Mouse (Mus musculus) hindbrain, embryonic 15.5 days (tissue): ENCODE results near the gene Cox6b1. TPM values are rescaled to one million over a fixed set of nuclear protein-coding genes. Genes with fewer than 3 reads are reported as not detected.

Experiments used
- ATAC-seq: fragments of 200-750 bp; cut with Nextera tagmentation; 2 replicates; pipeline ENCODE4 v1.8.0; 2017; ENCODE audit warnings: low read depth, moderate number of reproducible peaks, moderate TSS enrichment; ENCODE audit not compliant: low FRiP score
- H3K27ac ChIP-seq: fragments of 300-500 bp; sonication (generic); replicated peaks from 2 replicates; pipeline ENCODE4 v1.5.1; 2015; ENCODE audit warnings: mild to moderate bottlenecking, inconsistent platforms
- H3K27me3 ChIP-seq: fragments of 300-500 bp; sonication (generic); 2 replicates; pipeline ENCODE4 v1.6.1; 2015; ENCODE audit warnings: control low read depth, inconsistent platforms
- H3K36me3 ChIP-seq: fragments of 300-500 bp; sonication (generic); 2 replicates; pipeline ENCODE4 v1.6.1; 2015; ENCODE audit warnings: control low read depth, inconsistent platforms
- H3K4me1 ChIP-seq: fragments of 300-500 bp; sonication (generic); replicated peaks from 2 replicates; pipeline ENCODE4 v1.6.1; 2015; ENCODE audit warnings: control low read depth, inconsistent platforms
- H3K4me2 ChIP-seq: fragments of 300-500 bp; sonication (generic); 2 replicates; pipeline ENCODE4 v1.6.1; 2015; ENCODE audit warnings: moderate library complexity, mild to moderate bottlenecking, inconsistent platforms
- H3K4me3 ChIP-seq: fragments of 300-500 bp; sonication (generic); 2 replicates; pipeline ENCODE4 v1.5.1; 2015; ENCODE audit warnings: mild to moderate bottlenecking, inconsistent platforms
- H3K9ac ChIP-seq: fragments of 300-500 bp; sonication (generic); 2 replicates; pipeline ENCODE4 v1.6.1; 2015; ENCODE audit warnings: inconsistent platforms
- H3K9me3 ChIP-seq: fragments of 300-500 bp; sonication (generic); 2 replicates; pipeline ENCODE4 v1.6.1; 2016; ENCODE audit warnings: control low read depth, inconsistent platforms
- WGBS: fragments of 180-500 bp; shearing (Covaris S2); methylation state at CpG from one replicate; pipeline ENCODE4 v1.1.7; 2015; 5-methylcytosine and 5-hydroxymethylcytosine counted together
- polyA plus RNA-seq: library from polyadenylated mRNA; unstranded; fragments of >200 nt; fragmentation: Nextera tagmentation; extraction: Ambion mirVana; gene quantifications from 2 replicates; pipeline ENCODE4 v1.2.1, GENCODE M21; 2015

The Cox6b1 gene
- polyA plus RNA-seq, 1 experiment from 2014 or later = 1,185 TPM

GRCm38 (mm10) chr7:30633762-30634412 lies 7.9 kb upstream of the Cox6b1 start:
- H3K4me1 ChIP-seq = peaks cover 5% of the 10 kb centered on the region
- no peak for ATAC-seq
- peaks cover 77% of the 10 kb centered on the region for H3K27me3 ChIP-seq
- no peaks in the 10 kb centered on the region for H3K36me3 ChIP-seq
- H3K27ac ChIP-seq = no peak overlapping the region
- no peak overlapping the region for H3K4me3 ChIP-seq
- WGBS = 5% methylated on average over 27 of the region's 27 CpGs
- no peaks in the 10 kb centered on the region for H3K9me3 ChIP-seq
- H3K4me2 ChIP-seq = no peak overlapping the region
- H3K9ac ChIP-seq = no peak overlapping the region

GRCm38 (mm10) chr7:30629013-30629412 lies 3.1 kb upstream of the Cox6b1 start:
- H3K27ac ChIP-seq = no peak overlapping the region
- H3K4me1 ChIP-seq = peaks cover 12% of the 10 kb centered on the region
- no peak overlapping the region for H3K4me3 ChIP-seq
- no peak overlapping the region for H3K4me2 ChIP-seq
- no peak overlapping the region for H3K9ac ChIP-seq
- H3K36me3 ChIP-seq = 0 out of 2 replicates have a peak, but pooled peaks cover 5% of the 10 kb centered on the region
- no peaks in the 10 kb centered on the region for H3K9me3 ChIP-seq
- H3K27me3 ChIP-seq = peaks cover 43% of the 10 kb centered on the region
- ATAC-seq = no peak

- peaks cover 23% of the 10 kb centered on the region for H3K27me3 ChIP-seq
- H3K9ac ChIP-seq = no peak overlapping the region
- no peak overlapping the region for H3K27ac ChIP-seq
- no peaks in the 10 kb centered on the region for H3K9me3 ChIP-seq
- H3K36me3 ChIP-seq = peaks cover 22% of the 10 kb centered on the region
- peaks cover 12% of the 10 kb centered on the region for H3K4me1 ChIP-seq
- H3K4me3 ChIP-seq = no peak overlapping the region
- H3K4me2 ChIP-seq = peak overlapping the region; percentile 68; the same call in 1 of the 2 replicates
- 85% methylated on average over 5 of the region's 5 CpGs for WGBS
- ATAC-seq = no peak; the same call in 1 of the 2 replicates
These were observed 696 bp upstream of the Cox6b1 start for GRCm38 (mm10) chr7:30626647-30627046.

- Histone ChIP-seq H3K9me3 (no peaks in the 10 kb centered on the region), H3K9ac (no peak overlapping the region), H3K27me3 (no peaks in the 10 kb centered on the region), H3K4me3 (no peak overlapping the region), H3K27ac (no peak overlapping the region), H3K36me3 (peaks cover 68% of the 10 kb centered on the region), H3K4me2 (no peak overlapping the region), H3K4me1 (0 out of 2 replicates have a peak, but pooled peaks cover under 1% of the 10 kb centered on the region)
- ATAC-seq = no peak
- WGBS = 85% methylated on average over 3 of the region's 3 CpGs
These were observed 6.7 kb downstream of the Cox6b1 start for GRCm38 (mm10) chr7:30619202-30619601.

- no peak for ATAC-seq
- Histone ChIP-seq H3K36me3 (peaks cover 66% of the 10 kb centered on the region), H3K27ac (no peak overlapping the region), H3K27me3 (no peaks in the 10 kb centered on the region), H3K9ac (no peak overlapping the region), H3K4me3 (no peak overlapping the region), H3K9me3 (no peaks in the 10 kb centered on the region), H3K4me1 (no peaks in the 10 kb centered on the region), H3K4me2 (no peak overlapping the region)
- 96% methylated on average over 9 of the region's 9 CpGs for WGBS
These were observed 7.3 kb downstream of the Cox6b1 start for GRCm38 (mm10) chr7:30618658-30619057.

- Histone ChIP-seq H3K9me3 (no peaks in the 10 kb centered on the region), H3K4me3 (no peak overlapping the region), H3K27me3 (no peaks in the 10 kb centered on the region), H3K9ac (no peak overlapping the region), H3K4me1 (no peaks in the 10 kb centered on the region), H3K36me3 (peaks cover 48% of the 10 kb centered on the region), H3K4me2 (no peak overlapping the region), H3K27ac (no peak overlapping the region)
- peak; percentile 49; the same call in 1 of the 2 replicates for ATAC-seq
- WGBS = 55% methylated on average over 5 of the region's 5 CpGs
These were observed 10.7 kb downstream of the Cox6b1 start for GRCm38 (mm10) chr7:30615049-30615760.

- 76% methylated on average over 2 of the region's 2 CpGs for WGBS
- no peak overlapping the region for H3K9ac ChIP-seq
These were observed 11.5 kb downstream of the Cox6b1 start for GRCm38 (mm10) chr7:30614454-30614853.

GRCm38 (mm10) chr7:30613529-30614112 lies 12.3 kb downstream of the Cox6b1 start:
- H3K4me1 ChIP-seq = no peaks in the 10 kb centered on the region
- no peaks in the 10 kb centered on the region for H3K9me3 ChIP-seq
- no peak for ATAC-seq
- H3K27me3 ChIP-seq = no peaks in the 10 kb centered on the region
- no peak overlapping the region for H3K4me3 ChIP-seq
- H3K27ac ChIP-seq = no peak overlapping the region
- H3K36me3 ChIP-seq = peaks cover 35% of the 10 kb centered on the region
- no peak overlapping the region for H3K9ac ChIP-seq
- no peak overlapping the region for H3K4me2 ChIP-seq
- WGBS = 24% methylated on average over 14 of the region's 14 CpGs

More at GRCm38 (mm10) chr7:30614454-30614853, 11.5 kb downstream of the Cox6b1 start:
- H3K4me1 ChIP-seq = no peaks in the 10 kb centered on the region
- H3K4me2 ChIP-seq = no peak overlapping the region
- H3K27me3 ChIP-seq = no peaks in the 10 kb centered on the region
- no peaks in the 10 kb centered on the region for H3K9me3 ChIP-seq
- no peak overlapping the region for H3K4me3 ChIP-seq
- peaks cover 44% of the 10 kb centered on the region for H3K36me3 ChIP-seq
- no peak overlapping the region for H3K27ac ChIP-seq
- no peak for ATAC-seq

GRCm38 (mm10) chr7:30612654-30613402 lies 13.1 kb downstream of the Cox6b1 start, which contains the start of gene Upk1a:
Gene Upk1a, minus strand, starts transcription at chr7:30612847.
- 80% methylated on average over 8 of the region's 8 CpGs for WGBS
- H3K36me3 ChIP-seq = peaks cover 27% of the 10 kb centered on the region
- no peaks in the 10 kb centered on the region for H3K9me3 ChIP-seq
- no peak within 1 kb of the TSS for H3K4me2 ChIP-seq
- no peak within 1 kb of the TSS for H3K9ac ChIP-seq
- ATAC-seq = no peak
- H3K27me3 ChIP-seq = no peaks in the 10 kb centered on the region
- H3K4me3 ChIP-seq = no peak within 1 kb of the TSS
- no peaks in the 10 kb centered on the region for H3K4me1 ChIP-seq
- H3K27ac ChIP-seq = no peak within 1 kb of the TSS

GRCm38 (mm10) chr7:30610043-30610442 lies 15.9 kb downstream of the Cox6b1 start:
- H3K4me1 ChIP-seq = no peaks in the 10 kb centered on the region
- H3K27ac ChIP-seq = no peak overlapping the region
- no peak overlapping the region for H3K4me3 ChIP-seq
- no peaks in the 10 kb centered on the region for H3K36me3 ChIP-seq
- no peak overlapping the region for H3K4me2 ChIP-seq
- WGBS = 69% methylated on average over 7 of the region's 7 CpGs
- no peak overlapping the region for H3K9ac ChIP-seq
- no peaks in the 10 kb centered on the region for H3K9me3 ChIP-seq
- ATAC-seq = no peak
- no peaks in the 10 kb centered on the region for H3K27me3 ChIP-seq

GRCm38 (mm10) chr7:30608476-30608875 lies 17.5 kb downstream of the Cox6b1 start:
- ATAC-seq = no peak
- H3K4me3 ChIP-seq = no peak overlapping the region
- no peak overlapping the region for H3K27ac ChIP-seq
- no peaks in the 10 kb centered on the region for H3K36me3 ChIP-seq
- no peaks in the 10 kb centered on the region for H3K27me3 ChIP-seq
- H3K4me1 ChIP-seq = no peaks in the 10 kb centered on the region
- no peak overlapping the region for H3K4me2 ChIP-seq
- no peaks in the 10 kb centered on the region for H3K9me3 ChIP-seq
- no peak overlapping the region for H3K9ac ChIP-seq
- 45% methylated on average over 16 of the region's 16 CpGs for WGBS
